Mouse (Mus musculus): ENCODE results near the gene Dffa. TPM values are rescaled to one million over a fixed set of nuclear protein-coding genes. Genes with fewer than 3 reads are reported as not detected.

Dffa gene
- polyA plus RNA-seq, 1 experiment, result 15.5 TPM

DNA sequence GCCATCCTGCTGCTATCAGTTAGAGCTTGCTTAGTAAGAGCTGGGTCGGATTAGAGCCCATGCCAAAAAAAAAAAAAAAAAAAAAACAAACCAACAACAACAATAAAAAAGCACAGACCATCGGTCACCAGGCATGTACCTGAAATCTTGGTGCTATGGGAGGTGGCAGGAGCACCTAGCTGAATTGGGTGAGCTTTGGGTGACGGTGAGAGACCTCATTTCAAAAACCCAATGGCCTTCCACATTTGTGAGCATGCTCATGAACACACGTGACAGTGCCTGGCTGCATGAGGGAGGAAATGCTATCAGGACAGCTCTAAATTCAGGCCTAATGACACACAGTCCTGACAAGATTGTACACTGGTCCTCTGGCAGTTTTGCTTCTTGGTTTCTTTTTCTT lies 44.1 kb downstream of the Dffa start:
- no peaks in the 10 kb centered on the region for H3K27me3 ChIP-seq (ENCODE audit: control insufficient read depth, insufficient read depth, low read length, poor library complexity, severe bottlenecking)
- 0 out of 2 replicates have a peak, but pooled peaks cover 8% of the 10 kb centered on the region for H3K36me3 ChIP-seq (ENCODE audit: control insufficient read depth, insufficient read depth, low read length, poor library complexity, severe bottlenecking)
- no peak overlapping the region for H3K9ac ChIP-seq (ENCODE audit: low read depth, poor library complexity, severe bottlenecking)
- H3K27ac ChIP-seq (ENCODE audit: insufficient read depth, low read length), result no peak overlapping the region
- no peaks in the 10 kb centered on the region for H3K4me1 ChIP-seq (ENCODE audit: control insufficient read depth, insufficient read depth, low read length)
- TF ChIP-seq POLR2A (IDR thresholded peaks at IDR 0.05; ENCODE audit: insufficient read depth, low read length) (no peak), CTCF (IDR thresholded peaks at IDR 0.05; ENCODE audit: low read depth, low read length) (no peak), EP300 (IDR thresholded peaks at IDR 0.05; ENCODE audit: insufficient read depth, low read depth, low read length) (no peak)
- H3K9me3 ChIP-seq (replicated peaks; ENCODE audit: control insufficient read depth, insufficient read depth, low read length, poor library complexity, severe bottlenecking), result no peaks in the 10 kb centered on the region
- H3K4me3 ChIP-seq (ENCODE audit: low read depth, low read length), result no peak overlapping the region

DNA sequence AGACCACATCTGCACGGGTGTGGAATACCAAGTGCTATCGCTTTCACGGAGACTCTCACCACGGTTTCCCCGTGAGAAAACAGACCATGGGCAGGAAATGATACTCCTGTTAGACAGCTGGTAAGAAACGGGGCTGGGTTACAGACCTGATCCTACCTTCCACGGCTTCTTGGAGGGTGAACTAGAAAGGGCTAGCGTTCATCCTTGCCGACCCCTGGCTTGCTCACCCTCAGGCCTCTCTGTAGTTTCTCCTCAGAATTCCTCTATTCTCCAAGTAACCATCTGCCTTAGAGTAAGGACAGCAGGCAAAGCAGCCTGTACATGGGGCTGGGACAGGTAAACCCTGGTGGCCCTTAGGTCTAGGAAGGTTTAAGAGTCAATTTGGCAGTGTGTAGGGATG lies 45.2 kb downstream of the Dffa start:
- H3K9me3 ChIP-seq (replicated peaks; ENCODE audit: control insufficient read depth, insufficient read depth, low read length, poor library complexity, severe bottlenecking), result no peaks in the 10 kb centered on the region
- no peaks in the 10 kb centered on the region for H3K27me3 ChIP-seq (ENCODE audit: control insufficient read depth, insufficient read depth, low read length, poor library complexity, severe bottlenecking)
- TF ChIP-seq POLR2A (IDR thresholded peaks at IDR 0.05; ENCODE audit: insufficient read depth, low read length) (no peak), CTCF (IDR thresholded peaks at IDR 0.05; ENCODE audit: low read depth, low read length) (no peak), EP300 (IDR thresholded peaks at IDR 0.05; ENCODE audit: insufficient read depth, low read depth, low read length) (no peak)
- H3K4me1 ChIP-seq (ENCODE audit: control insufficient read depth, insufficient read depth, low read length), result no peaks in the 10 kb centered on the region
- H3K9ac ChIP-seq (ENCODE audit: low read depth, poor library complexity, severe bottlenecking), result no peak overlapping the region
- peaks cover 14% of the 10 kb centered on the region for H3K36me3 ChIP-seq (ENCODE audit: control insufficient read depth, insufficient read depth, low read length, poor library complexity, severe bottlenecking)
- H3K27ac ChIP-seq (ENCODE audit: insufficient read depth, low read length), result no peak overlapping the region
- no peak overlapping the region for H3K4me3 ChIP-seq (ENCODE audit: low read depth, low read length)

DNA sequence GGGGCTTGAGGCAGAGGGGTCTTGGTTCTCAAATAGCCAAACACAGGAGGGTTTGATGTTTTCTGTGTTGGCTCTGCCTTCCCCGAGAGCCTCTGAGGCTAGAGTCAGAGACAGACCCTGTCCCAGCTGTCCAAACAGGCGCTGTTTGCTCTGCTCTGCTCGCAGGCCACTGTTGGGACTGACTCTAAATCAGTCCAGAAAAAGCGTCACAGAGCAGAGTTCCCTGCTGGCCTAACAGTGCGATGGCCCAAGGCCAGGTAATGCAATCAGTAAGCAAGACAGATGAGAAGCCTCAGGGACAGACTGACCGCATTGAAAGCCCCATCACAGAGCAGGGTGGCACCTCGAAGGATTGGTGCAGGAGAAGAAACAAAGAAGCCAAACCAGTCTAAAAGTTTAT lies 45.7 kb downstream of the Dffa start:
- TF ChIP-seq POLR2A (IDR thresholded peaks at IDR 0.05; ENCODE audit: insufficient read depth, low read length) (no peak), EP300 (IDR thresholded peaks at IDR 0.05; ENCODE audit: insufficient read depth, low read depth, low read length) (no peak), CTCF (IDR thresholded peaks at IDR 0.05; ENCODE audit: low read depth, low read length) (no peak)
- Histone ChIP-seq H3K9ac (ENCODE audit: low read depth, poor library complexity, severe bottlenecking) (no peak overlapping the region), H3K9me3 (replicated peaks; ENCODE audit: control insufficient read depth, insufficient read depth, low read length, poor library complexity, severe bottlenecking) (no peaks in the 10 kb centered on the region), H3K4me1 (ENCODE audit: control insufficient read depth, insufficient read depth, low read length) (no peaks in the 10 kb centered on the region), H3K4me3 (ENCODE audit: low read depth, low read length) (no peak overlapping the region), H3K36me3 (ENCODE audit: control insufficient read depth, insufficient read depth, low read length, poor library complexity, severe bottlenecking) (peaks cover 16% of the 10 kb centered on the region), H3K27me3 (ENCODE audit: control insufficient read depth, insufficient read depth, low read length, poor library complexity, severe bottlenecking) (no peaks in the 10 kb centered on the region), H3K27ac (ENCODE audit: insufficient read depth, low read length) (no peak overlapping the region)

DNA sequence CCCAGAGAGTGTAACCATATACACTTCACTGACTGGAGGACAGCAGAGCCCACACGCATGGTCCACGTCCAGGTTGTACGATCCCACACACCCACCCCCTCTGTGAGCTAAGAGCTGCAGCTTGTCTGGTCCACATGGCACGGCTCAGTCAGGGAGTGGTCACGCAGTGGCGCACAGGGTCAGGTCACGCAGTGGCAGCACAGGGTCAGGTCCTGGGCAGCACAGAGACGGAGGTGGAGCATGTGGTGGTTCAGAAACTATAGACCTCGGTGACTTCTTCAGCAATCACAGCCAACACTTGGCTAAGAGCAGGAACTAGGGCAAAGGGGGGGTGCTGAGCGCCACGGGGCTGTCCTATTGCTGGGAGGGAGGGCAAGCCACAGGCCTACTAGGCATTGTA lies 46.3 kb downstream of the Dffa start:
- peaks cover 21% of the 10 kb centered on the region for H3K36me3 ChIP-seq (ENCODE audit: control insufficient read depth, insufficient read depth, low read length, poor library complexity, severe bottlenecking)
- H3K9me3 ChIP-seq (replicated peaks; ENCODE audit: control insufficient read depth, insufficient read depth, low read length, poor library complexity, severe bottlenecking), result peaks cover 5% of the 10 kb centered on the region; the same call in 1 of the 2 replicates
- no peak overlapping the region for H3K4me3 ChIP-seq (ENCODE audit: low read depth, low read length)
- no peak overlapping the region for H3K9ac ChIP-seq (ENCODE audit: low read depth, poor library complexity, severe bottlenecking)
- no peak overlapping the region for H3K27ac ChIP-seq (ENCODE audit: insufficient read depth, low read length)
- H3K27me3 ChIP-seq (ENCODE audit: control insufficient read depth, insufficient read depth, low read length, poor library complexity, severe bottlenecking), result no peaks in the 10 kb centered on the region
- no peaks in the 10 kb centered on the region for H3K4me1 ChIP-seq (ENCODE audit: control insufficient read depth, insufficient read depth, low read length)
- TF ChIP-seq CTCF (IDR thresholded peaks at IDR 0.05; ENCODE audit: low read depth, low read length) (no peak), EP300 (IDR thresholded peaks at IDR 0.05; ENCODE audit: insufficient read depth, low read depth, low read length) (no peak), POLR2A (IDR thresholded peaks at IDR 0.05; ENCODE audit: insufficient read depth, low read length) (no peak)

DNA sequence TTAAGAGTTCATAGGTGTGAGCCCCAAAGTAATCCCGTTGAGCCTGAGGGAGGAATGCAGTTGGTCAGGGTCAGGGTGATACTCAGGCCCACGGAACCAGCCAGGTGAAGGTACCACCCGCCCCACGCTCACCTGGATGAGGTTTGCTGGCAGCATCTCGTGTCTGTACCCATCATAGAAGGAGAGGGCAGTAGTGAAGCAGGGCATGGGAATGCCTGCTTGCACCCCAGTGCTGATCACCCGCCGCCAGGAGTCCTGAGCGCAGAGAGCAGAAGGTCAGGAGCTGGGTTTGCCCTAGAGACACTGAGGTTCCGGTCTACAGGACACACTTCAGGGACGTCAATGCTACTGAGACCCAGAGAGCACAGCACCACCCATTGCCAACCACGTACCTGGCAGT lies 46.8 kb downstream of the Dffa start:
- no peak for TF ChIP-seq EP300 (IDR thresholded peaks at IDR 0.05; ENCODE audit: insufficient read depth, low read depth, low read length)
- TF ChIP-seq CTCF (IDR thresholded peaks at IDR 0.05; ENCODE audit: low read depth, low read length), result no peak
- TF ChIP-seq POLR2A (IDR thresholded peaks at IDR 0.05; ENCODE audit: insufficient read depth, low read length), result no peak
- H3K9ac ChIP-seq (ENCODE audit: low read depth, poor library complexity, severe bottlenecking), result no peak overlapping the region
- H3K4me1 ChIP-seq (ENCODE audit: control insufficient read depth, insufficient read depth, low read length), result no peaks in the 10 kb centered on the region
- no peak overlapping the region for H3K4me3 ChIP-seq (ENCODE audit: low read depth, low read length)
- H3K27ac ChIP-seq (ENCODE audit: insufficient read depth, low read length), result no peak overlapping the region
- H3K36me3 ChIP-seq (ENCODE audit: control insufficient read depth, insufficient read depth, low read length, poor library complexity, severe bottlenecking), result peaks cover 25% of the 10 kb centered on the region
- no peaks in the 10 kb centered on the region for H3K27me3 ChIP-seq (ENCODE audit: control insufficient read depth, insufficient read depth, low read length, poor library complexity, severe bottlenecking)
- peaks cover 5% of the 10 kb centered on the region; the same call in 1 of the 2 replicates for H3K9me3 ChIP-seq (replicated peaks; ENCODE audit: control insufficient read depth, insufficient read depth, low read length, poor library complexity, severe bottlenecking)

DNA sequence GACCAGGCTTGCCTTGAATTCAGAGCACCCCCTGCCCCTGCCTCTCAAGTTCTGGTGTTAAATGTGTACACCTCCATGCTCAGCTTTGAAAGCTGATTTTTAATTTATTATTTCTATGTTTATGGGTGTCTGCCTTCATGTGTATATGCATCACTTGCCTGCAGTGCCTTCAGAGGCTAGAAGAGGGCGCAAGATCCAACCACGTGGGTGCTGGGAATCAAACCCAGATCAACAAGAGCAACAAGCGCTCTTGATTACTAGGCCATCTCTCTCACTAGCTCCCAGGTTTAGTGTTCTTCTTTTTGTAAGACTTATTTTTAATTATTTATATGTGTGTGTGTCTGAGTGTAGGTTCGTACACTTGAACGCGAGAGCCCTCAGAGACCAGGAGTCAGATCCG lies 50.9 kb downstream of the Dffa start:
- Histone ChIP-seq H3K9me3 (replicated peaks; ENCODE audit: control insufficient read depth, insufficient read depth, low read length, poor library complexity, severe bottlenecking) (peaks cover 5% of the 10 kb centered on the region; the same call in 1 of the 2 replicates), H3K27me3 (ENCODE audit: control insufficient read depth, insufficient read depth, low read length, poor library complexity, severe bottlenecking) (no peaks in the 10 kb centered on the region), H3K4me1 (ENCODE audit: control insufficient read depth, insufficient read depth, low read length) (peaks cover 4% of the 10 kb centered on the region), H3K4me3 (ENCODE audit: low read depth, low read length) (no peak overlapping the region), H3K27ac (ENCODE audit: insufficient read depth, low read length) (no peak overlapping the region), H3K9ac (ENCODE audit: low read depth, poor library complexity, severe bottlenecking) (no peak overlapping the region), H3K36me3 (ENCODE audit: control insufficient read depth, insufficient read depth, low read length, poor library complexity, severe bottlenecking) (peaks cover 39% of the 10 kb centered on the region)
- TF ChIP-seq POLR2A (IDR thresholded peaks at IDR 0.05; ENCODE audit: insufficient read depth, low read length), result no peak
- TF ChIP-seq EP300 (IDR thresholded peaks at IDR 0.05; ENCODE audit: insufficient read depth, low read depth, low read length), result no peak
- TF ChIP-seq CTCF (IDR thresholded peaks at IDR 0.05; ENCODE audit: low read depth, low read length), result no peak
